In genomic region chr13:98471756-98472155, GRCm38 (mm10) we compare ENCODE assay signal across 30 mouse cellular contexts. TPM values are rescaled to one million over a fixed set of nuclear protein-coding genes. Genes with fewer than 3 reads are reported as not detected.
"Had no signal": no experiment of that assay in that cellular context is flagged by ENCODE, and none has a peak within 500 bp of the region (broad histone marks: within the 10 kb centered on the region; RNA-seq: fewer than 3 reads in every experiment).

No protein-coding gene starts in this region.

- H3K36me3 ChIP-seq: embryonic facial prominence, embryonic 10.5 days; embryonic facial prominence, embryonic 12.5 days; embryonic facial prominence, embryonic 13.5 days; embryonic facial prominence, embryonic 15.5 days; forebrain, embryonic 10.5 days; forebrain, embryonic 12.5 days; forebrain, embryonic 15.5 days had no signal

- H3K27me3 ChIP-seq: embryonic facial prominence, embryonic 12.5 days; embryonic facial prominence, embryonic 15.5 days; forebrain, embryonic 13.5 days; forebrain, embryonic 15.5 days had no signal

- DNase-seq: cerebellum, adult 2 months; cerebellum, adult 8-10 months; cerebellum, adult 9-10 months; cerebellum, adult 9-11 months; cerebellum, postnatal 10 days; cerebellum, postnatal 14 days; cerebellum, postnatal 25 days; cerebellum, postnatal 36 days; embryo, embryonic 11 days; forebrain, postnatal 0 days; gastrocnemius, adult 2 months; gastrocnemius, postnatal 10 days; gastrocnemius, postnatal 14 days; gastrocnemius, postnatal 25 days; gastrocnemius, postnatal 36 days; heart, adult 18-20 months; heart, adult 2 months had no signal

- H3K9me3 ChIP-seq: embryonic facial prominence, embryonic 10.5 days; embryonic facial prominence, embryonic 12.5 days; embryonic facial prominence, embryonic 13.5 days; embryonic facial prominence, embryonic 15.5 days; forebrain, embryonic 10.5 days; forebrain, embryonic 12.5 days; forebrain, embryonic 13.5 days; forebrain, embryonic 15.5 days had no signal

- H3K27ac ChIP-seq: embryonic facial prominence, embryonic 10.5 days; embryonic facial prominence, embryonic 12.5 days; embryonic facial prominence, embryonic 13.5 days; embryonic facial prominence, embryonic 15.5 days; forebrain, embryonic 10.5 days; forebrain, embryonic 12.5 days; forebrain, embryonic 13.5 days; forebrain, embryonic 15.5 days; gastrocnemius, adult 2 months; heart, adult 2 months had no signal

- H3K4me3 ChIP-seq: embryonic facial prominence, embryonic 10.5 days; embryonic facial prominence, embryonic 12.5 days; embryonic facial prominence, embryonic 13.5 days; embryonic facial prominence, embryonic 15.5 days; erythroblast, embryonic 14.5 days; forebrain, embryonic 10.5 days; forebrain, embryonic 12.5 days; forebrain, embryonic 13.5 days; forebrain, embryonic 15.5 days; gastrocnemius, adult 2 months; heart, adult 2 months had no signal

RNA-seq across cellular contexts. Expression of gene Gm10320, which starts 20.0 kb away (rescaled TPM):
- total RNA-seq: forebrain, postnatal 0 days; gastrocnemius, adult 18-20 months; gastrocnemius, adult 2 months; gastrocnemius, adult 8-10 months; gastrocnemius, postnatal 10 days; gastrocnemius, postnatal 14 days; gastrocnemius, postnatal 25 days; gastrocnemius, postnatal 36 days; gastrocnemius, postnatal 4 days; heart, adult 18-20 months; heart, adult 2 months; heart, adult 8-10 months had no signal
